Mouse (Mus musculus) left cerebral cortex, adult 8-10 months (tissue): ENCODE results near the gene Hist1h2bg. TPM values are rescaled to one million over a fixed set of nuclear protein-coding genes. Genes with fewer than 3 reads are reported as not detected.

Experiments
- DNase-seq, 2 experiments: peaks; one replicate each; pipeline ENCODE4 v3.0.0; 2022; ENCODE audit warnings: low spot score in 2 of 2
- total RNA-seq, 4 experiments: library from RNA; stranded (reverse); gene quantifications; 2 replicates each; pipeline ENCODE4 v1.2.4; 2022

Hist1h2bg gene
- total RNA-seq, result 10 to 100 TPM; 60.3 to 72.4 (median 70.0) TPM

- peak; percentile 68 to 74 for DNase-seq
Measured at GRCm38 (mm10) chr13:23571022-23571503, at the start of gene Hist1h2bg, which contains the start of gene Hist1h2ae. Hist1h2bg (plus strand) TSS chr13:23571396. Hist1h2ae (minus strand) TSS chr13:23571220.

- peak; percentile 58 to 87 for DNase-seq
Measured at GRCm38 (mm10) chr13:23521703-23522102, 49.5 kb upstream of the Hist1h2bg start.

- no peak for DNase-seq
Measured at GRCm38 (mm10) chr13:23523976-23524375, 47.2 kb upstream of the Hist1h2bg start.

- peak; percentile 35 to 44 for DNase-seq
Measured at GRCm38 (mm10) chr13:23524654-23525053, 46.5 kb upstream of the Hist1h2bg start.

- DNase-seq, result no peak
Measured at GRCm38 (mm10) chr13:23525901-23526300, 45.3 kb upstream of the Hist1h2bg start.

- peak; percentile 80 to 99 for DNase-seq
Measured at GRCm38 (mm10) chr13:23526312-23526711, 44.9 kb upstream of the Hist1h2bg start.

- no peak for DNase-seq
Measured at GRCm38 (mm10) chr13:23529005-23529404, 42.2 kb upstream of the Hist1h2bg start.

- DNase-seq, result no peak
Measured at GRCm38 (mm10) chr13:23529480-23530165, 41.6 kb upstream of the Hist1h2bg start.

GRCm38 (mm10) chr13:23530181-23530900 is 40.9 kb upstream of the Hist1h2bg start:
- peak; percentile 36 to 69 for DNase-seq

GRCm38 (mm10) chr13:23530901-23531875 is 40.0 kb upstream of the Hist1h2bg start, which contains the start of gene Hist1h4h:
Hist1h4h (plus strand) TSS chr13:23531050.
- DNase-seq, result peak; percentile 97 to 98

GRCm38 (mm10) chr13:23532262-23533075 is 38.7 kb upstream of the Hist1h2bg start:
- no peak for DNase-seq

- peak in 1 of 2 experiments; percentile 78 for DNase-seq
Measured at GRCm38 (mm10) chr13:23533560-23534367, 37.4 kb upstream of the Hist1h2bg start, which contains the start of gene Hist1h2af. Hist1h2af (plus strand) TSS chr13:23533906.

- DNase-seq, result peak in 1 of 2 experiments; percentile 35
Measured at GRCm38 (mm10) chr13:23534368-23535131, 36.6 kb upstream of the Hist1h2bg start.

GRCm38 (mm10) chr13:23535137-23536075 is 35.8 kb upstream of the Hist1h2bg start, which contains the start of gene Hist1h3g:
Hist1h3g (plus strand) TSS chr13:23535422.
- DNase-seq, result peak; percentile 75 to 92

GRCm38 (mm10) chr13:23536076-23536822 is 34.9 kb upstream of the Hist1h2bg start:
- DNase-seq, result no peak

- DNase-seq, result no peak
Measured at GRCm38 (mm10) chr13:23537006-23537710, 34.0 kb upstream of the Hist1h2bg start.
